Mouse (Mus musculus) heart, adult 2 months (tissue): ENCODE measurements around the gene Dnaic1. TPM values are rescaled to one million over a fixed set of nuclear protein-coding genes. Genes with fewer than 3 reads are reported as not detected.
A peak's percentile ranks its signal among the peaks of the same experiment; 100 is the strongest.

Source experiments
- DNase-seq, 2 experiments: peaks; one replicate each; pipeline ENCODE4 v3.0.0; 2021
- H3K27ac ChIP-seq: fragments of 200-600 bp; 2 replicates; pipeline ENCODE4 v1.8.1; 2022
- H3K27me3 ChIP-seq: fragments of 200-500 bp; 2 replicates; pipeline ENCODE4 v1.6.1; 2012; ENCODE audit warnings: mild to moderate bottlenecking, low read length, inconsistent platforms, mixed read lengths; ENCODE audit not compliant: control insufficient read depth, insufficient read depth
- H3K36me3 ChIP-seq: fragments of 200-500 bp; 2 replicates; pipeline ENCODE4 v1.6.1; 2012; ENCODE audit warnings: low read length, inconsistent platforms; ENCODE audit not compliant: control insufficient read depth, insufficient read depth
- H3K4me1 ChIP-seq: fragments of 200-500 bp; 2 replicates; pipeline ENCODE4 v1.6.1; 2011; ENCODE audit warnings: low read length; ENCODE audit not compliant: control insufficient read depth, insufficient read depth
- H3K4me3 ChIP-seq: fragments of 200-600 bp; 2 replicates; pipeline ENCODE4 v1.8.1; 2022
- H3K79me2 ChIP-seq: fragments of 200-500 bp; replicated peaks from 2 replicates; pipeline ENCODE4 v1.6.1; 2012; ENCODE audit warnings: mild to moderate bottlenecking, inconsistent platforms, low read length, moderate library complexity, mixed read lengths; ENCODE audit not compliant: control insufficient read depth, insufficient read depth
- H3K9ac ChIP-seq: fragments of 200-500 bp; 2 replicates; pipeline ENCODE4 v1.6.1; 2012; ENCODE audit warnings: low read depth, mild to moderate bottlenecking, control low read depth, inconsistent platforms, low read length, mixed read lengths
- CTCF ChIP-seq: fragments of 200-600 bp; IDR thresholded peaks from 2 replicates; pipeline ENCODE4 v1.8.1; 2022; ENCODE audit warnings: antibody characterized with exemption, mild to moderate bottlenecking, moderate library complexity
- EP300 ChIP-seq: fragments of 200-500 bp; IDR thresholded peaks from 2 replicates; pipeline ENCODE4 v1.6.1; 2011; ENCODE audit warnings: low read depth, low read length, control low read depth; ENCODE audit not compliant: insufficient read depth
- POLR2A ChIP-seq: fragments of 200-500 bp; IDR thresholded peaks from 2 replicates; pipeline ENCODE4 v1.6.1; 2011; ENCODE audit warnings: mild to moderate bottlenecking, low read depth, low read length, control low read depth; ENCODE audit not compliant: insufficient read depth
- WGBS: fragments of 180-500 bp; shearing (Covaris S2); methylation state at CpG from one replicate; pipeline ENCODE4 v1.1.7; 2018; 5-methylcytosine and 5-hydroxymethylcytosine counted together
- intact Hi-C: fragments of 180-260 bp; cut with DNase I; formaldehyde crosslinking; loops from one replicate; pipeline ENCODE4 v1.15.1; 2025
- polyA plus RNA-seq: library from polyadenylated mRNA; depleted of rRNA; stranded (reverse); fragments of >200 nt; gene quantifications from 2 replicates; pipeline ENCODE4 v1.2.3, GENCODE M21; 2012
- total RNA-seq, 2 experiments: library from RNA; stranded (reverse); gene quantifications; 2 replicates each; pipeline ENCODE4 v1.2.3; 2021

Gene Dnaic1
- total and polyA plus RNA-seq, 3 experiments = 0.94 to 8.6 (median 2.3) TPM

- Histone ChIP-seq H3K4me1 (peaks cover 5% of the 10 kb centered on the region), H3K79me2 (no peaks in the 10 kb centered on the region), H3K36me3 (no peaks in the 10 kb centered on the region), H3K9ac (no peak overlapping the region), H3K27me3 (no peaks in the 10 kb centered on the region), H3K27ac (no peak overlapping the region), H3K4me3 (no peak overlapping the region)
- 77% methylated on average over 7 of the region's 7 CpGs for WGBS
- intact Hi-C loops = no loop called here
- no peak for DNase-seq
- TF ChIP-seq EP300 = no peak
- no peak for TF ChIP-seq POLR2A
- no peak for TF ChIP-seq CTCF
Measured at GRCm38 (mm10) chr4:41526553-41526952, 43.0 kb upstream of the Dnaic1 start.

DNA sequence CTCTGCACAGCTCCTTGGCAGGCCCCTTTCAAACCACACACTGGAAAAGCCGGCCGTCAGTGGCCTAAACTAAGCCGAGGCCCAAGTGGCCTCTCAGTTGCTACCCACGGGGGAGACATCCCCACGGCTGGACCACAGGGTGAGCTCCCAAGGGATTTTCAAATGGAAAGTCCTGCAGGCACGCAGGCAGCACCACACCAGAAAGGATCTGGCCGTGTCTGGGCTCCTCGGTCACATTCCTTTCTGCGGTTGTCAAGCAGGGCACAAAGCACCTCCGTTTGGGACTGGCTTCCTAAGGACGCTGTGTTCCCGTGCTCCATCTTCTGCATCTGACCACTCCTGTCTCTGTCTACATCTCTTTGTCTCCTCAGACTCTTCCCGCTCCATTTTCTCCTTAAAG, 42.5 kb upstream of the Dnaic1 start:
- Histone ChIP-seq H3K27ac (no peak overlapping the region), H3K4me3 (no peak overlapping the region), H3K27me3 (no peaks in the 10 kb centered on the region), H3K79me2 (no peaks in the 10 kb centered on the region), H3K4me1 (peaks cover 5% of the 10 kb centered on the region), H3K9ac (no peak overlapping the region), H3K36me3 (no peaks in the 10 kb centered on the region)
- DNase-seq = no peak
- intact Hi-C loops = no loop called here
- 68% methylated on average over 13 of the region's 13 CpGs for WGBS
- TF ChIP-seq EP300 (no peak), CTCF (no peak), POLR2A (no peak)

DNA sequence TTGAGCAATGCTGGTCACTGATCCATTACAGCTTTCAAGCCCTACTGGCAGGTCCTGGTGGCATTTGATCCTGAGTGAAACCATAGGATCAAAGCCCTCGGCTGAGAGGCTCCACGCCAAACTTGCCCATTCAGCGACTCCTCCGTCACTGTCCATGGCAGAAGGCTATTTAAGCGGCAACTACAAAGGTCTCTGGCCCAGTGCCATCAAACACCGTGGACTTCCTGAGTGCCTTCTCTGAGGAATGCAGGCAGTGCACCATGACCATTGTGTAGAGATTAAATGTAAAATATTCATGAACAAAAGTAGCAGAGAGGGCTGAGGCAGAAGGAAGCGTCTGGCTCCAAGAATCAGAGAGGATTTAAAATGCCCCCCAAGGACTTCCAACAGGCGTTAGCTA, 41.6 kb upstream of the Dnaic1 start:
- Histone ChIP-seq H3K4me1 (peaks cover 5% of the 10 kb centered on the region), H3K9ac (no peak overlapping the region), H3K36me3 (no peaks in the 10 kb centered on the region), H3K4me3 (no peak overlapping the region), H3K27me3 (no peaks in the 10 kb centered on the region), H3K27ac (no peak overlapping the region), H3K79me2 (no peaks in the 10 kb centered on the region)
- 29% methylated on average over 8 of the region's 8 CpGs for WGBS
- TF ChIP-seq POLR2A (no peak), EP300 (no peak), CTCF (no peak)
- intact Hi-C loops = no loop called here
- peak in 1 of 2 experiments; percentile 16 for DNase-seq

- H3K27me3 ChIP-seq = no peaks in the 10 kb centered on the region
- 36% methylated on average over 6 of the region's 6 CpGs for WGBS
- H3K27ac ChIP-seq = no peak overlapping the region
- H3K4me3 ChIP-seq = no peak overlapping the region
- no peaks in the 10 kb centered on the region for H3K36me3 ChIP-seq
- TF ChIP-seq CTCF (no peak), POLR2A (no peak), EP300 (no peak)
- H3K9ac ChIP-seq = no peak overlapping the region
- no peak for DNase-seq
- H3K4me1 ChIP-seq = peaks cover 5% of the 10 kb centered on the region
- H3K79me2 ChIP-seq = peaks cover 2% of the 10 kb centered on the region; the same call in 1 of the 2 replicates
- intact Hi-C loops = no loop called here
Measured at GRCm38 (mm10) chr4:41532420-41532819, 37.2 kb upstream of the Dnaic1 start.

DNA sequence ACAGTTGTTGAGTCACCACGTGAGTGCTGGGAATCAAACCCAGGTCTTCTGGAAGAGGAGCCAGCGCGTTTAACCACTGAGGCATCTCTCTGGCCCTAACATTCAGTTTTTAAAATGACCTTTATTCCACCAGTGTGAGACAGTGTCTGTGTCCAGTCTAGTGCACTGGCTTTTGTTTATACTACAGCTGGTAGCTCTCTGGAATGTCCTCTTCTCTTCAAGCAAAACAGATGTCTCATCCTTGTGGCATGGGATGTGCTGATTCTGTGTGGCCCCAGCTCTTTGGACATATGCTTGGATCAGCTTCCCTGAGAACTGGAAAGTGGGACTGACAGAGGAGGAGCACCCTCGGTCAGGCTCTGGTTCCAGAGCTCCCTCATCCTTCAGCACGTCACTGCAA, 34.7 kb upstream of the Dnaic1 start:
- DNase-seq = no peak
- 82% methylated on average over 5 of the region's 5 CpGs for WGBS
- Histone ChIP-seq H3K36me3 (no peaks in the 10 kb centered on the region), H3K27ac (no peak overlapping the region), H3K79me2 (peaks cover 2% of the 10 kb centered on the region; the same call in 1 of the 2 replicates), H3K4me3 (no peak overlapping the region), H3K4me1 (no peaks in the 10 kb centered on the region; the same call in 1 of the 2 replicates), H3K27me3 (no peaks in the 10 kb centered on the region), H3K9ac (no peak overlapping the region)
- intact Hi-C loops = no loop called here
- no peak for TF ChIP-seq POLR2A
- no peak for TF ChIP-seq EP300

DNA sequence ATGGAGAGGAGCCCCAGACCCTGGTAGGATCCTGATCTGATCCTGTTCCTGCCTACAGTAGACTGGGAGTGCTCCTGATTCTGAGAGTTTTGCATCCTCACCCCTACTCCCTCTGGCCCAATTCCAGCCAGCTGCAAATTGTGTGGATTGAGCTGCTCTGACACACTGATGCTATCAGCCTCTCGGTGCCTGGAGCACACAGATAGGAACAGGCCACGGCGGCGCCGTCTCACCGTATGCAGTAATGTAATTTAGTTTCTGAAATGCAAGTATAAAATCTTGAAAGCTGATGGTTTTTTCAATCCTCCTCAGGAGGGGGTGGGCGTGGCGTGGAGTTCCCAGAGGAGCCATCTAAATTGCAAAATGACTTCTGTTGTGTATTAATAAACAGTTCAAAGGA, 27.4 kb upstream of the Dnaic1 start:
- Histone ChIP-seq H3K36me3 (no peaks in the 10 kb centered on the region), H3K27me3 (no peaks in the 10 kb centered on the region), H3K79me2 (0 out of 2 replicates have a peak, but pooled peaks cover 2% of the 10 kb centered on the region), H3K4me1 (no peaks in the 10 kb centered on the region), H3K9ac (no peak overlapping the region), H3K4me3 (no peak overlapping the region), H3K27ac (no peak overlapping the region)
- no peak for DNase-seq
- intact Hi-C loops = no loop called here
- TF ChIP-seq CTCF = no peak
- no peak for TF ChIP-seq EP300
- WGBS = 71% methylated on average over 8 of the region's 8 CpGs

- Histone ChIP-seq H3K27ac (no peak overlapping the region), H3K4me1 (peaks cover 2% of the 10 kb centered on the region; the same call in 1 of the 2 replicates), H3K27me3 (no peaks in the 10 kb centered on the region), H3K4me3 (no peak overlapping the region), H3K79me2 (no peaks in the 10 kb centered on the region), H3K36me3 (no peaks in the 10 kb centered on the region), H3K9ac (no peak overlapping the region)
- intact Hi-C loops = no loop called here
- 25% methylated on average over 8 of the region's 8 CpGs for WGBS
- no peak for DNase-seq
- TF ChIP-seq CTCF (no peak), POLR2A (no peak), EP300 (no peak)
Measured at GRCm38 (mm10) chr4:41545985-41546384, 23.6 kb upstream of the Dnaic1 start.
